Mouse (Mus musculus) layer of hippocampus, adult 11-12 months (tissue): ENCODE results near the gene Dusp10.
A peak's percentile ranks its signal among the peaks of the same experiment; 100 is the strongest.

Source experiments
- DNase-seq: peaks from one replicate; pipeline ENCODE4 v3.0.0; 2022; ENCODE audit warnings: low spot score

The Dusp10 gene

GRCm38 (mm10) chr1:184013106-184013505, at the start of gene Dusp10:
Gene Dusp10, plus strand, starts transcription at chr1:184013302.
- no peak for DNase-seq

- no peak for DNase-seq
These were observed 47.8 kb upstream of the Dusp10 start for GRCm38 (mm10) chr1:183965341-183965740.

GRCm38 (mm10) chr1:183969265-183969664, 43.8 kb upstream of the Dusp10 start:
- DNase-seq: no peak

- DNase-seq: peak; percentile 22
These were observed 33.3 kb upstream of the Dusp10 start for GRCm38 (mm10) chr1:183979814-183980243.

GRCm38 (mm10) chr1:183982108-183982507, 31.0 kb upstream of the Dusp10 start:
- peak; percentile 71 for DNase-seq

- no peak for DNase-seq
These were observed 25.3 kb upstream of the Dusp10 start for GRCm38 (mm10) chr1:183987711-183988245.

GRCm38 (mm10) chr1:183991921-183992320, 21.2 kb upstream of the Dusp10 start:
- DNase-seq: no peak

- no peak for DNase-seq
These were observed 15.9 kb upstream of the Dusp10 start for GRCm38 (mm10) chr1:183997207-183997606.

GRCm38 (mm10) chr1:184002470-184002869, 10.6 kb upstream of the Dusp10 start:
- DNase-seq: peak; percentile 18

GRCm38 (mm10) chr1:184004311-184004710, 8.8 kb upstream of the Dusp10 start:
- no peak for DNase-seq

- DNase-seq: no peak
These were observed 7.6 kb upstream of the Dusp10 start for GRCm38 (mm10) chr1:184005315-184006058.

GRCm38 (mm10) chr1:184006086-184006485, 7.0 kb upstream of the Dusp10 start:
- no peak for DNase-seq

- DNase-seq: no peak
These were observed 1.8 kb upstream of the Dusp10 start for GRCm38 (mm10) chr1:184011311-184011710.

- no peak for DNase-seq
These were observed 989 bp downstream of the Dusp10 start for GRCm38 (mm10) chr1:184014091-184014490.

GRCm38 (mm10) chr1:184015995-184016730, 3.1 kb downstream of the Dusp10 start:
- no peak for DNase-seq

GRCm38 (mm10) chr1:184017606-184018005, 4.5 kb downstream of the Dusp10 start:
- no peak for DNase-seq

GRCm38 (mm10) chr1:184019042-184019721, 6.1 kb downstream of the Dusp10 start:
- no peak for DNase-seq

GRCm38 (mm10) chr1:184019722-184020107, 6.6 kb downstream of the Dusp10 start:
- DNase-seq: no peak

- DNase-seq: no peak
These were observed 10.9 kb downstream of the Dusp10 start for GRCm38 (mm10) chr1:184023971-184024370.

GRCm38 (mm10) chr1:184024631-184025030, 11.5 kb downstream of the Dusp10 start:
- no peak for DNase-seq

GRCm38 (mm10) chr1:184025079-184025478, 12.0 kb downstream of the Dusp10 start:
- no peak for DNase-seq

GRCm38 (mm10) chr1:184027039-184027438, 13.9 kb downstream of the Dusp10 start:
- no peak for DNase-seq
